Mouse (Mus musculus) midbrain, embryonic 11.5 days (tissue): ENCODE results near the gene Snrnp200. TPM values are rescaled to one million over a fixed set of nuclear protein-coding genes. Genes with fewer than 3 reads are reported as not detected.
"Not testable (repeated sequence)": the region's sequence is repeated elsewhere in the genome, so short reads cannot be mapped to it uniquely, and the experiment has no call there.

Source experiments
- ATAC-seq: fragments of 200-750 bp; cut with Nextera tagmentation; 2 replicates; pipeline ENCODE4 v1.8.0; 2017; ENCODE audit warnings: moderate TSS enrichment, moderate library complexity; ENCODE audit not compliant: low FRiP score
- DNase-seq: peaks from one replicate; pipeline ENCODE4 v3.0.0; 2015; ENCODE audit warnings: low spot score; ENCODE audit errors: missing footprints
- H3K27ac ChIP-seq: fragments of 300-500 bp; sonication (generic); 2 replicates; pipeline ENCODE4 v1.5.1; 2014; ENCODE audit warnings: low read depth, low read length
- H3K27me3 ChIP-seq: fragments of 300-500 bp; sonication (generic); 2 replicates; pipeline ENCODE4 v1.6.1; 2014; ENCODE audit warnings: mild to moderate bottlenecking, low read length, moderate library complexity, mixed read lengths; ENCODE audit not compliant: control insufficient read depth, insufficient read depth
- H3K36me3 ChIP-seq: fragments of 300-500 bp; sonication (generic); 2 replicates; pipeline ENCODE4 v1.6.1; 2014; ENCODE audit warnings: mild to moderate bottlenecking, low read length, moderate library complexity, mixed read lengths; ENCODE audit not compliant: control insufficient read depth, insufficient read depth
- H3K4me1 ChIP-seq: fragments of 300-500 bp; sonication (generic); 2 replicates; pipeline ENCODE4 v1.6.1; 2014; ENCODE audit warnings: low read length; ENCODE audit not compliant: control insufficient read depth, insufficient read depth
- H3K4me2 ChIP-seq: fragments of 300-500 bp; sonication (generic); 2 replicates; pipeline ENCODE4 v1.6.1; 2014; ENCODE audit warnings: mild to moderate bottlenecking, moderate library complexity
- H3K4me3 ChIP-seq: fragments of 300-500 bp; sonication (generic); 2 replicates; pipeline ENCODE4 v1.5.1; 2014; ENCODE audit warnings: low read depth, low read length
- H3K9ac ChIP-seq: fragments of 300-500 bp; sonication (generic); 2 replicates; pipeline ENCODE4 v1.6.1; 2014; ENCODE audit warnings: low read length
- H3K9me3 ChIP-seq: fragments of 300-500 bp; sonication (generic); 2 replicates; pipeline ENCODE4 v1.6.1; 2016; ENCODE audit warnings: low read length; ENCODE audit not compliant: control insufficient read depth
- WGBS: fragments of 180-500 bp; shearing (Covaris S2); extraction: QIAGEN DNeasy Blood & Tissue Kit; methylation state at CpG from one replicate; pipeline ENCODE4 v1.1.7; 2014; 5-methylcytosine and 5-hydroxymethylcytosine counted together
- polyA plus RNA-seq: library from polyadenylated mRNA; unstranded; fragments of >200 nt; fragmentation: Nextera tagmentation; extraction: Ambion mirVana; gene quantifications from 2 replicates; pipeline ENCODE4 v1.2.1, GENCODE M21; 2014

Gene Snrnp200
- polyA plus RNA-seq, 1 experiment from 2014 or later, result 100 TPM

DNA sequence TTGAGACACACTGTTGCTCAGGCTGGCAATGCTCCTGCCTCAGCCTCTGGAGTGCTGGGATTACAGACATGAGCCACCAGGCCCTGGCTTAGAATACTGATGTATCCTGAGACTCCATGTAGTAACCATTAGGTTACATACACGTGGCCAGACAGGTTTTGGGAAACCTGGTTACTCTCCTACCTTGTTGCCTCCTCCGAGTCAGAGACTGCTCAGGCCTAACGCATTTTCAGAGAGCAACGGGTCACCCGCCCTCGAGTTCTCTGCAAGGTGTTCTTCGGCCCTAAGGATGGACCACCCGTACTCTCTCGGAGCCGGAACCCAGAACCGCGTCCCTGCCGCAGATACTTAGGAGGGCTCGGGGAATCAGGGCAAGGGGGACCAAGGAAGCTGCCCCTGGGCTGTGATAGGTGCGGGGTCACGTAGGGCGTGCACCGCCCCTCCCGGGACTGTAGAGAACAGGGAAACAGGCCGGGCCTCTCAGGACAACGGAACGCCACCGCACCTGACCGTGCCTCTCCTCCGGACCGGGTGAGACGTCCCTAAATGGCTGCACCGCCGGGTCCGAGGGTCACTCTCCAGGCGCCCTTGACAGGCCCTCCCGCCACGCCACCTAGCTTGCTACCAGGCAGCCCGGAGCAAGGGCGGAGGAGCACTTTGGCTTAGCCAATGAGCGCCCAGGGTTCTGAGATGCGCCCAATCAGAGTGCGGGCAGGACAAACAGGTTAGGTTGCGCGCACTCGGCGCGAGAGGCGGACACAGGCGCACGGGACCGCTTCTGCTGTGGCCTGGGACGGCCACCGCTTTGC is 61.5 kb downstream of the Snrnp200 start, which contains the start of gene Stard7:
Gene Stard7 (plus strand): TSS at position 728 of the 809 bp plus-strand sequence.
- Histone ChIP-seq H3K4me3 (peak within 1 kb of the TSS; percentile 94), H3K4me1 (peaks cover 4% of the 10 kb centered on the region; the same call in 1 of the 2 replicates), H3K9me3 (no peaks in the 10 kb centered on the region), H3K36me3 (no peaks in the 10 kb centered on the region), H3K27ac (peak within 1 kb of the TSS; percentile 93), H3K9ac (peak within 1 kb of the TSS; percentile 89), H3K27me3 (no peaks in the 10 kb centered on the region), H3K4me2 (peak within 1 kb of the TSS; percentile 84)
- peak; percentile 99 for DNase-seq
- peak; percentile 99 for ATAC-seq
- WGBS, result under 1% methylated on average over 45 of the region's 49 CpGs

DNA sequence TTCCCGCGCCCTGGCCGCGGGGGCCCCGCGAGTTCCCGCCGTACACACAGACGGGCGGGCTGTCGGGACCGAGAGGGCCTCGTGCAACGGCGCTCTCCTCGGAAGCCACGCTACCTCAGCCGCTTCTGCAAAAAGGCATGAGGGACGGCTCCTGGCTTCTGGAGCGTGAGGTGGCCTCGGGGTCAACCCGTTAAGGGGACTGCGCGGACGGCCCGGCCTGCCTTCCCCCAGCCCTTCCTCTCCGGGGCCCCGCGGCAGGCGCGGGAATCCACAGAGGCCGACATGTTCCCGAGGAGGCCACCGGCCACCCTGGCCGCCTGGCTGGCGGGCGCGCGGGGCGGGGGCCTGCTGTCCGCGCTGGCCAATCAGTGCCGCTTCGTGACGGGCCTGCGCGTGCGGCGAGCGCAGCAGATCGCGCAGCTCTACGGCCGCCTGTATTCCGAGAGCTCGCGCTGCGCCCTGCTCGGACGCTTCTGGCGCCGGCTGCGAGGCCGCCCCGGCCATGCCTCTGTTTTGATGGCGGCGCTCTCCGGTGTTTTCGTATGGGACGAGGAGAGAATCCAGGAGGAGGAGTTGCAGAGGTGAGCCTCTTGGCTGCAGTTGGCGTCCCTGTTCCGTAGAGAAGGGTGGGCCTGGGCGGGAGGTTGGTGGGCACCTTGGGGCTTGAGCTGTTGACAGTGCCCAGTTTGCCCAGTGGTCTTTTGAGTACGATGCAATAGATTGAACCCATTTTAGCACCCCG is 62.3 kb downstream of the Snrnp200 start:
- Histone ChIP-seq H3K4me1 (peaks cover 6% of the 10 kb centered on the region; the same call in 1 of the 2 replicates), H3K4me2 (peak overlapping the region; percentile 84), H3K4me3 (peak overlapping the region; percentile 94), H3K9ac (peak overlapping the region; percentile 89), H3K27me3 (no peaks in the 10 kb centered on the region), H3K36me3 (no peaks in the 10 kb centered on the region), H3K27ac (peak overlapping the region; percentile 93), H3K9me3 (no peaks in the 10 kb centered on the region)
- WGBS, result under 1% methylated on average over 66 of the region's 75 CpGs
- DNase-seq (peak; percentile 97), ATAC-seq (peak; percentile 95)

DNA sequence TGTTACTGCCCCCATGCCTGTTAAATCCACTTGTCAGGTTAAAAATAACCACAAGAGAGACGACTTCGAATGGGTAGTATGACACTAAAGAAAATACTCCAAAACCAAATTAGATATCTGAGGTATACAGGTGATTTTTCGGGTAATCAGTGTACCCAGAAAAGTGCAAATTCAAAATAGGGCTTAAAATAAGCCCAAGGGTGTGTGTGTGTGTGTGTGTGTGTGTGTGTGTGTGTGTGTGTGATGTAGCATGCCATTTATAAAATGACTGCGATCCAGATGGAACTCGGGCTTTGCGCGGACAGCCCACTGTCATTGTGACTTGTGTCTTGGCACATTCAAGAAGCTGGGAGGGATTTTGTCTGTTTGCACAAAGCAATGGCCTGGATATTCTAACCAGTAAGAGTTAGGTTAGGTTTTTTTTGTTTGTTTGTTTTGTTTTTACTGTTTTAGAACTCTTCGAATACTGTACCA is 62.9 kb downstream of the Snrnp200 start:
- no peak for DNase-seq
- Histone ChIP-seq H3K4me1 (peaks cover 6% of the 10 kb centered on the region; the same call in 1 of the 2 replicates), H3K27ac (peak overlapping the region; percentile 93), H3K27me3 (no peaks in the 10 kb centered on the region), H3K36me3 (no peaks in the 10 kb centered on the region), H3K9me3 (no peaks in the 10 kb centered on the region), H3K4me2 (peak overlapping the region; percentile 84), H3K4me3 (peak overlapping the region; percentile 94), H3K9ac (peak overlapping the region; percentile 89)
- 16% methylated on average over 8 of the region's 8 CpGs for WGBS
- ATAC-seq, result no peak

DNA sequence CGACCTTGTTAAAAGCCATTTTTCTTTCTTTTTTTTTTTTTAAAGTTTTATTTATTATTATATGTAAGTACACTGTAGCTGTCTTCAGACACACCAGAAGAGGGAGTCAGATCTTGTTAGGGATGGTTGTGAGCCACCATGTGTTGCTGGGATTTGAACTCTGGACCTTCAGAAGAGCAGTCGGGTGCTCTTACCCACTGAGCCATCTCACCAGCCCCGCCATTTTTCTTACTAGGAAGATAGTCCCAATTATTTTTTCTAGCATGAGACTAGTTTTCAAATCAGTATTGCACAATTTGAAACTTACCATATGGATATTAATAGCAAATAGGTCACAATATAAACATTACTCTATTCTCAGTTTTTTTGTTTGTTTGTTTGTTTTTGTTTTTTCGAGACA is 63.9 kb downstream of the Snrnp200 start:
- not testable (repeated sequence) for H3K9ac ChIP-seq, H3K4me2 ChIP-seq, H3K27me3 ChIP-seq, DNase-seq, H3K4me3 ChIP-seq, H3K27ac ChIP-seq, H3K4me1 ChIP-seq, H3K9me3 ChIP-seq, ATAC-seq, H3K36me3 ChIP-seq
- 87% methylated on average over 4 of the region's 4 CpGs for WGBS

DNA sequence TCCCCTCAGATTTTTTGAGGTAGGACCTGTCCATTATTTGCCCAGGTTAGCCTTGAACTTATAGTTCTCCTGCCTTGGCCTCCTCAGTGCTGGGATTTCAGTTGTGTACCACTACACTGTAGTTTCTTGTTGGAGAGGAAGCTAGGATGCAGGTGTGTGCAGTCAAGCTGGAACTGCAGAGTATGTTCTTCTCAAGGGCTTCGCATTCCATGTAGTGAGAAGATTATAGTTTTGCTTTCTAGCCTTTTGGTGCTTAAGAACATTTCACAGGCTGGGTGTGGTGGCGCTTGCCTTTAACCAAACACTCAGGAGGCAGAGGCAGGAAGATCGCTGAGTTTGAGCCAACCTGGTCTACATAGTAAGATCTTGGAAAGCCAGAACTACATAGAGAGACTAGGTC is 64.6 kb downstream of the Snrnp200 start:
- no peak overlapping the region for H3K4me3 ChIP-seq
- H3K4me1 ChIP-seq, result peaks cover 6% of the 10 kb centered on the region; the same call in 1 of the 2 replicates
- WGBS, result 93% methylated on average over 3 of the region's 3 CpGs
- no peaks in the 10 kb centered on the region for H3K36me3 ChIP-seq
- DNase-seq (no peak), ATAC-seq (no peak)
- H3K27ac ChIP-seq, result no peak overlapping the region
- H3K9me3 ChIP-seq, result no peaks in the 10 kb centered on the region
- H3K4me2 ChIP-seq, result no peak overlapping the region
- H3K27me3 ChIP-seq, result no peaks in the 10 kb centered on the region
- H3K9ac ChIP-seq, result no peak overlapping the region

DNA sequence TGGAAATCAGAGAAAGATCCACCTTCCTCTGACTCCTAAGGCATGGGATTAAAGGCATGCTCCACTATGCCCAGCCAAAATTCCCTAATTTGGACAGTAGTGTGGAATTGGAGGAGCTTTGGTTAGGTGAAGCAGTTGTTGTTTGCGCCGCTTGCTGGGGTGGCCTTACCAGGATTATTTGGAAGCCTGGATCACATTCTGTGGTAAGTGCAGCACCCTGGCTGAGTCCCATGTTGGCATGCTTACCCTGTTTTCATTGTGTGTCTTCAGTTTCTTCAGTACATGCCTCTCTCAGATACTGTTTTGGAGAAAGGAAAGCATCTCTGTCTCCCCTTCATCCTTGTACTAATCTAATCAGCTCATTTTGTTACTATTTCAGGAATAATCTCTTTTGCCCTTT is 66.4 kb downstream of the Snrnp200 start:
- Histone ChIP-seq H3K27ac (no peak overlapping the region), H3K4me2 (no peak overlapping the region), H3K4me1 (peaks cover 6% of the 10 kb centered on the region; the same call in 1 of the 2 replicates), H3K9me3 (no peaks in the 10 kb centered on the region), H3K36me3 (no peaks in the 10 kb centered on the region), H3K9ac (no peak overlapping the region), H3K27me3 (no peaks in the 10 kb centered on the region), H3K4me3 (no peak overlapping the region)
- DNase-seq (no peak), ATAC-seq (no peak)
- 97% methylated on average over 2 of the region's 2 CpGs for WGBS

DNA sequence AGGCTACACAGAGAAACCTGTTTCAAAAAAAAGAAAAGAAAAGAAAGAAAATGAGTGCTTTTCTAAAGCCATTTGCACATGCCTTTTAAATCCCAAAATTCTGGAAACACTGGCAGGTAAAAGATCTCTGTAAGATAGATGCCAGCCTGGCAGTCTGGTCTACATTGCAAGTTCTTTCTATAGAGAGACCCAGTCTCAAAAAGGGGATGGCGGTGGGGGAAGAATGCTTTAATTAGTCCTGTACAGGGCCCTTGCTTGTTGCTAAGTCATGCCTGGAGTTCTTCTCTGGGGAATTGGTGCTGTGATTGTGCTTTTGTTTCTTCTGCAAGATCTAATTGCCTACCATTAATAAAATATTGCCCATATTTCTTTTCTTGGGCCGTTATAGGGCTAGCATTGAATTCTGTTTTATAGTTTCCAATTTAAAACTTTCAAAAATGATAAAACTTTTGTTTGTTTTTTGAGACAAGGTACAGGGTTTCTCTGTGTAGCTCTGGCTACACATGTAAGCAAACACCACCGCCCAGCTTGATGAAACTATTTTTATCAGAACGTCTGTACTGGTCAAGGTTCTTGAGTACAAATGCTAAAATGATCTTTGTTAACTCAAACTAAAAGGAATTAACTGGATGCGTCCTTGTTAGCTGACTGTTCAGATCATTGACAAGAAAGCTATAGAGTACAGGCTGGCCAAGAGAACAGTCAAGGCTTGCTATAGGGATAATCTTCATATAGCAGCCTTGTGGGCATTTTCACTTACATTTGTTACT is 67.5 kb downstream of the Snrnp200 start:
- 88% methylated on average over 5 of the region's 5 CpGs for WGBS
- H3K4me1 ChIP-seq, result peaks cover 6% of the 10 kb centered on the region; the same call in 1 of the 2 replicates
- H3K4me3 ChIP-seq, result no peak overlapping the region
- H3K36me3 ChIP-seq, result no peaks in the 10 kb centered on the region
- no peak overlapping the region for H3K4me2 ChIP-seq
- H3K9ac ChIP-seq, result no peak overlapping the region
- ATAC-seq, result no peak
- no peaks in the 10 kb centered on the region for H3K27me3 ChIP-seq
- DNase-seq, result no peak
- H3K27ac ChIP-seq, result no peak overlapping the region
- H3K9me3 ChIP-seq, result no peaks in the 10 kb centered on the region

DNA sequence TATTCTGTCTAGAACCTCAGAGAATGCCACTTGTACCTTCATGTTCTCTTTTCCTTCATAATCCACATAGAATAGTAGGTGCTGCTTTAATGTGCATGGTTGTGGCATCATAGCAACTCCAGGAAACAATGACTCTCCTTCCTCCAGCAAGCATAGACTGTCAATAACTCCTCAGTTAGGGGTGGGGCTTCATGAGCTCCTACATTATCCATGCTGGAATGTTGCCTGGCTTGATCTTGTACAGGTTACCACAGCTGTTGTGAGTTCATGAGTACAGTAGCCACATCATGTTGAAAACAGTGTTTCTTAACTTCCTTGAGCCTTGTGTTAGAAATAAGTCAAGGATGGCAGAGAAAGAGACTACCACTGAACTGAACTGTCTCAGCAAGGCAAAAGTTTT is 70.0 kb downstream of the Snrnp200 start:
- Histone ChIP-seq H3K9me3 (no peaks in the 10 kb centered on the region), H3K27me3 (no peaks in the 10 kb centered on the region), H3K36me3 (no peaks in the 10 kb centered on the region), H3K4me1 (0 out of 2 replicates have a peak, but pooled peaks cover 2% of the 10 kb centered on the region), H3K4me2 (no peak overlapping the region), H3K9ac (no peak overlapping the region), H3K27ac (no peak overlapping the region), H3K4me3 (no peak overlapping the region)
- ATAC-seq (no peak), DNase-seq (no peak)
